Mouse (Mus musculus) central nervous system, embryonic 14 days (tissue): ENCODE results near the gene Ctnnal1. TPM values are rescaled to one million over a fixed set of nuclear protein-coding genes. Genes with fewer than 3 reads are reported as not detected.

ENCODE experiments used
- polyA plus RNA-seq: library from polyadenylated mRNA; depleted of rRNA; stranded (reverse); fragments of >200 nt; gene quantifications from 2 replicates; pipeline ENCODE4 v1.2.3, GENCODE M21; 2012; rRNA removed

The Ctnnal1 gene
- polyA plus RNA-seq = 25.2 and 26.2 TPM in 2 replicates

GRCm38 (mm10) chr4:56865003-56865511, at the start of gene Ctnnal1:
Ctnnal1 (minus strand) TSS chr4:56865188.

GRCm38 (mm10) chr4:56801907-56802668, 62.9 kb downstream of the Ctnnal1 start, which contains the start of the genes Elp1 and Fam206a:
Elp1 (minus strand) TSS chr4:56802331.
Fam206a (plus strand) TSS chr4:56802345.

Other genes starting within 250 kb of the Ctnnal1 start
- gene Gm26657, start 125.1 kb downstream of the Ctnnal1 start, polyA plus RNA-seq = not detected in 2 replicates
- 0.19 and 0.20 TPM in 2 replicates for gene Actl7b, start 123.7 kb downstream of the Ctnnal1 start, polyA plus RNA-seq
- gene Actl7a, start 121.8 kb downstream of the Ctnnal1 start, polyA plus RNA-seq = not detected in 2 replicates
- gene Elp1, start 62.9 kb downstream of the Ctnnal1 start, polyA plus RNA-seq = 69.3 and 72.0 TPM in 2 replicates
- gene Fam206a, start 62.8 kb downstream of the Ctnnal1 start, polyA plus RNA-seq = 10.4 and 10.7 TPM in 2 replicates
- gene Tmem245, start 82.2 kb upstream of the Ctnnal1 start, polyA plus RNA-seq = 9.8 and 10.0 TPM in 2 replicates
- 10.1 TPM in 2 replicates for gene Frrs1l, start 125.2 kb upstream of the Ctnnal1 start, polyA plus RNA-seq